Mouse (Mus musculus): ENCODE results near the gene Gm42417. TPM values are rescaled to one million over a fixed set of nuclear protein-coding genes. Genes with fewer than 3 reads are reported as not detected.
A peak's percentile ranks its signal among the peaks of the same experiment; 100 is the strongest.

The Gm42417 gene
- polyA plus RNA-seq, 1 experiment: not detected

DNA sequence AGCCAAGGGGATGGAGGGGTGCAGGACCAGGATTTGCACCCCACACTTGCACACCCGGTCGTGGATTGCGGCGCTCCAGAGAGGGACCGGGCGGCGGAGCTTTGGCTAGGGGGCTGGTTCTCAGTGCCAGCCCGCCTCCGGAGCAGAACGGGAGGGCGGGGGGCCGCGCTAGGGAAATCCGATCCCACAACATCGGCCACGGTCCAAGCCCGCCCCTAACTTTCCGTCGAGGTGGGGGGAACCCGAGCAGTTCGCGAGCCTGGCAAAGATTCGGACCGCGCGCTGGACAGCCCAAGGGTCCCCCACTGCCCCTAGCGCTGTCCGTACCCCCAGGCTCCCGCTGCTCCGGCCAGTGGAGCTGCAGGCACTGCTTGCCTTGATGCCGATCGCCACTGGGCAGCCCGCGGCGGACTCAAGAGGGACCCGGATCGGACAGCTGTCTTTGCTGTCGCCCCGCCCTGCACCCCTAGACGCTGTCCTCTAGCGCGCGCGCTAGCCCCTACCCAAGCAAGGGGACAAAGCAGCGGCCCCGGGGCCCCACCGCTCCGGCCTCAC is 18.3 kb upstream of the Gm42417 start:
- peak overlapping the region; percentile 73 for H3K4me3 ChIP-seq (ENCODE audit: low read depth, low read length)
- peaks cover 5% of the 10 kb centered on the region; the same call in 1 of the 2 replicates for H3K4me1 ChIP-seq (ENCODE audit: control insufficient read depth, insufficient read depth, insufficient read length, low read length)
- no peak for TF ChIP-seq CTCF (IDR thresholded peaks at IDR 0.05; ENCODE audit: extremely low read depth, insufficient read length, insufficient replicate concordance, low read depth, low read length)
- no peak for TF ChIP-seq POLR2A (IDR thresholded peaks at IDR 0.05; ENCODE audit: low read depth, low read length)
- no peaks in the 10 kb centered on the region; the same call in 1 of the 2 replicates for H3K36me3 ChIP-seq (ENCODE audit: control insufficient read depth, insufficient read depth, low read length)
- WGBS: under 1% methylated on average over 48 of the region's 48 CpGs
- H3K27me3 ChIP-seq (ENCODE audit: control insufficient read depth, insufficient read depth, low read length): peaks cover 12% of the 10 kb centered on the region
- H3K27ac ChIP-seq (ENCODE audit: insufficient read depth, low read depth, low read length): peak overlapping the region; percentile 73

DNA sequence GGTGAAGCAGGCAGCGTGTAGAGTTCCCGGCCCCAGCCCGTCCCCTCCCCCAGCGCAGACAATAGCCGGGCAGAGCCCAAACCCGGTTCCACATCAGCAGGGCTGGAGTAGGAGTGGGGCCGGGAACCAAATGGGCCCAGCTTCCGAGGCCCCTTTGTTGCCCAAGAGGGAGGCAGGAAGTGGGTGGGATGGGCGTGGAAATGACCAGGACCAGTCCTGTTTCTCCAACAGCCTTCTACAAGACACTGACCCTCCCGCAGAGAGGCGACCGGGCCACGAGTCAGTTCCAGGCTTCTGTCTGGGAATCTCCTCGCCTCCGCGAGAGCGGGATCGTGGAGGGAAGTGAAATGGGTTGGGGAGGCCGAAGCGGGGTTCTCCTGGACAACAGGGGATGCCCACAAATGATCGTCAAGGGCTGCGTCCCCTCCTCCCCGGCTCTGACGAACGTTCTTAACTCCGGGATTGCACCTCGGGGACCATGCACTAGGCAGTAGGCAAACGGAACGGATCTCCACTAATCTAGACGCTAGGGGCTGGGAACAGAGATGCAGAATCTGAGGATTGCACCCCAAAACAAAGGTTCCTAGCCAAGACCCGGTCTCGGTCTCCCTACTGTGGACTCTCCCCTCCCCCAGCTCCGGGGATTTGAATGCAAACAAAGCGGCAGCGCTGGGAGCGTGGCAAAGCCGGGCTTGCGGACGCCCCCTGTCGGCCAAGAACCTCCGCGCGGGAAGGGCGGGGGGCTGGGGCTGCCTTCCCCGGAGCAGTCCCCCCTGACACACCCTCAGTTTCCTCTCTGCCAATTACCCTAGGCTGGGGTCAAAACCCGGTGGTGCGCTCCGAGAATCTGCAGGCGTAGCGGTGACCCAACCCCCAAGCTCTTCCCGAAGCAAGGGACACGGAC is 17.6 kb upstream of the Gm42417 start:
- Histone ChIP-seq H3K4me1 (ENCODE audit: control insufficient read depth, insufficient read depth, insufficient read length, low read length) (peaks cover 5% of the 10 kb centered on the region; the same call in 1 of the 2 replicates), H3K27me3 (ENCODE audit: control insufficient read depth, insufficient read depth, low read length) (peaks cover 12% of the 10 kb centered on the region), H3K27ac (ENCODE audit: insufficient read depth, low read depth, low read length) (peak overlapping the region; percentile 73), H3K36me3 (ENCODE audit: control insufficient read depth, insufficient read depth, low read length) (peaks cover 3% of the 10 kb centered on the region; the same call in 1 of the 2 replicates), H3K4me3 (ENCODE audit: low read depth, low read length) (peak overlapping the region; percentile 73)
- WGBS: under 1% methylated on average over 52 of the region's 52 CpGs
- TF ChIP-seq POLR2A (IDR thresholded peaks at IDR 0.05; ENCODE audit: low read depth, low read length) (peak; percentile 55), CTCF (IDR thresholded peaks at IDR 0.05; ENCODE audit: extremely low read depth, insufficient read length, insufficient replicate concordance, low read depth, low read length) (peak; percentile 73; the same call in 1 of the 2 replicates)

DNA sequence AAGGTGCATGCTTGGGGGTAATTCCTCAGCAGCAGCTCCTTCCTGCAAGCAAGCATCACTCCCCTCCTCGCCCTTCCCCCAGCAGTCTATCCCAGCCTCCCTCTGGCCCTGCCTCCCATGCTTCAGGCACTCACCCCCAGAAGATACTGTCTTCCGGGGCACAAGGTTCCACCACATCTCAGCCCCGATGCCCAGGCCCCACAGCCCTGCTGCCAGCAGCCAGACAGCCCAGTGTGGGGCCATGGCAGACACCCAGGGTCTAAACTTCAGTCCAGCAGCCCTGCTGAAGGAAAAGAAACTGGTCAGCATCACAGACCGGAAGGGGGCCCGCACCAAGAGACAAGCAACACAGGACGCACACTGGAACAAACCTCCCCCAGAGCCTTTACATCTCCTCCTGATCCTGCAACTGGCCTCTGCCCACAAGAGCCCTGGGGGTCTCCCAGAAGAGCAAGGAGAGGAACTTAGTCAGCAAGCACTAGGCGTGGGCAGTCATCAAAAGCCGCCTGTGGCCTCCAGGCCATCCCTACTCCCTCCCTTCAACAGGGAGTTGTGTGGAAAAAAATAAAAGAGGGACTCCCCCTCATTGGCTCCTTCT is 16.7 kb upstream of the Gm42417 start:
- H3K4me1 ChIP-seq (ENCODE audit: control insufficient read depth, insufficient read depth, insufficient read length, low read length): peaks cover 5% of the 10 kb centered on the region; the same call in 1 of the 2 replicates
- peaks cover 3% of the 10 kb centered on the region; the same call in 1 of the 2 replicates for H3K36me3 ChIP-seq (ENCODE audit: control insufficient read depth, insufficient read depth, low read length)
- H3K27me3 ChIP-seq (ENCODE audit: control insufficient read depth, insufficient read depth, low read length): peaks cover 12% of the 10 kb centered on the region
- TF ChIP-seq POLR2A (IDR thresholded peaks at IDR 0.05; ENCODE audit: low read depth, low read length) (no peak), CTCF (IDR thresholded peaks at IDR 0.05; ENCODE audit: extremely low read depth, insufficient read length, insufficient replicate concordance, low read depth, low read length) (no peak)
- 47% methylated on average over 8 of the region's 8 CpGs for WGBS
- H3K27ac ChIP-seq (ENCODE audit: insufficient read depth, low read depth, low read length): peak overlapping the region; percentile 31; the same call in 1 of the 2 replicates
- H3K4me3 ChIP-seq (ENCODE audit: low read depth, low read length): peak overlapping the region; percentile 73

DNA sequence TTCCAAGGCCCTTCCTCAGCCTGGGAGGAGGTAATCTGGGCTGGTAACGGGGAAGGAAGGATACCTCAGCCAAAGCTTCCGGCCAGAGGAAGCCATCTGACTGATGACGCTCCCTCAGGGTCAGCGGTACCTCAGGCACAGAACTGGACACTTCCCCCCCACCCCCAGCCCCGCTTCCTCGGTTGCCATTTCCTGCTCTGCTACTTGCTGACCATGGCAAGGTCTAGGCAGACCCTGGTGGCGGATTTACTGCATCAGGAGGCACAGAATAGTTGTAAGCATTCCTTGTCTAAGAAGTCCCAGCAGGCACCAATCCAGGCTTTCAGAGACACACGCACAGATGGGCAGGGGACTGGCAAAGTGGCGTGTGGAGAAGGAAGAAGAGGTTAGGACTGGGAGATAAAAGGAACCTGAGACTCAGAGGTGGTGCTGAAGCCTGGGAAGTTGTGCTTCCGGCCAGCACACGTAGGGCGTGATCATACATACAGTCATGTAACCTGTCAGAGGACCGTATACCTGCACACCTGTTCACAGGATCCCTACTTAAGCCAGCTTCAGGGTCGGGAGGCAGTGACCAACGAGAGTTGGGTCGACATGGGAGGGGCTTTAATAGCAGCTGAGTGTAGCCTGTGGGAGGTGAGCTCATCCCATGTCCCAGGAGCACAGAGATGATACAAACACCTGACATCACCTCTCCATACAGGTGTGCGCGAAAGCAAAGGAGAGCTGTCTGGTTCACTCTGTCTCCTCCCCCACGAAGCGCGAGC is 15.6 kb upstream of the Gm42417 start:
- WGBS: 80% methylated on average over 21 of the region's 21 CpGs
- H3K4me3 ChIP-seq (ENCODE audit: low read depth, low read length): no peak overlapping the region

GRCm38 (mm10) chr1:36552506-36552905 is 13.3 kb upstream of the Gm42417 start:
- Histone ChIP-seq H3K27ac (ENCODE audit: insufficient read depth, low read depth, low read length) (no peak overlapping the region), H3K36me3 (ENCODE audit: control insufficient read depth, insufficient read depth, low read length) (peaks cover 10% of the 10 kb centered on the region; the same call in 1 of the 2 replicates), H3K27me3 (ENCODE audit: control insufficient read depth, insufficient read depth, low read length) (peaks cover 5% of the 10 kb centered on the region), H3K4me3 (ENCODE audit: low read depth, low read length) (no peak overlapping the region), H3K4me1 (ENCODE audit: control insufficient read depth, insufficient read depth, insufficient read length, low read length) (peaks cover 6% of the 10 kb centered on the region)
- WGBS: 83% methylated on average over 16 of the region's 16 CpGs
- TF ChIP-seq POLR2A (IDR thresholded peaks at IDR 0.05; ENCODE audit: low read depth, low read length) (no peak), CTCF (IDR thresholded peaks at IDR 0.05; ENCODE audit: extremely low read depth, insufficient read length, insufficient replicate concordance, low read depth, low read length) (no peak)

More for the DNA sequence above, 15.6 kb upstream of the Gm42417 start:
- H3K27ac ChIP-seq (ENCODE audit: insufficient read depth, low read depth, low read length): no peak overlapping the region
- H3K36me3 ChIP-seq (ENCODE audit: control insufficient read depth, insufficient read depth, low read length): peaks cover 5% of the 10 kb centered on the region; the same call in 1 of the 2 replicates
- peaks cover 5% of the 10 kb centered on the region; the same call in 1 of the 2 replicates for H3K4me1 ChIP-seq (ENCODE audit: control insufficient read depth, insufficient read depth, insufficient read length, low read length)
- TF ChIP-seq CTCF (IDR thresholded peaks at IDR 0.05; ENCODE audit: extremely low read depth, insufficient read length, insufficient replicate concordance, low read depth, low read length) (no peak), POLR2A (IDR thresholded peaks at IDR 0.05; ENCODE audit: low read depth, low read length) (no peak)
- H3K27me3 ChIP-seq (ENCODE audit: control insufficient read depth, insufficient read depth, low read length): peaks cover 9% of the 10 kb centered on the region

GRCm38 (mm10) chr1:36551904-36552303 is 12.7 kb upstream of the Gm42417 start:
- Histone ChIP-seq H3K4me3 (ENCODE audit: low read depth, low read length) (no peak overlapping the region), H3K36me3 (ENCODE audit: control insufficient read depth, insufficient read depth, low read length) (peaks cover 10% of the 10 kb centered on the region; the same call in 1 of the 2 replicates), H3K27ac (ENCODE audit: insufficient read depth, low read depth, low read length) (no peak overlapping the region), H3K27me3 (ENCODE audit: control insufficient read depth, insufficient read depth, low read length) (peaks cover 5% of the 10 kb centered on the region), H3K4me1 (ENCODE audit: control insufficient read depth, insufficient read depth, insufficient read length, low read length) (peaks cover 8% of the 10 kb centered on the region)
- WGBS: 84% methylated on average over 17 of the region's 17 CpGs
- TF ChIP-seq POLR2A (IDR thresholded peaks at IDR 0.05; ENCODE audit: low read depth, low read length) (no peak), CTCF (IDR thresholded peaks at IDR 0.05; ENCODE audit: extremely low read depth, insufficient read length, insufficient replicate concordance, low read depth, low read length) (no peak)
